Comparison of ENCODE assay signal across 8 mouse cellular contexts in genomic region chr8:88646837-88647778, GRCm38 (mm10). TPM values are rescaled to one million over a fixed set of nuclear protein-coding genes. Genes with fewer than 3 reads are reported as not detected.
DNase-seq lines count a peak whose midpoint lies in the region; ATAC-seq lines count a peak whose summit lies in the region.

Nod2 (plus strand) TSS chr8:88647315.

- intact Hi-C loops in heart, postnatal 14 days (cut with DNase I) = loop anchor here (5.0 kb wide), 1 partner anchor 50 kb away; the partner anchor contains the start of gene Cyld

- H3K9me3 ChIP-seq in forebrain, embryonic 12.5 days = no peaks in the 10 kb centered on the region

- H3K9ac ChIP-seq in forebrain, embryonic 12.5 days = peak within 1 kb of the TSS; percentile 38

- peak; percentile 53; the same call in 1 of the 2 replicates for ATAC-seq in forebrain, embryonic 12.5 days (ENCODE audit: low FRiP score)
- ATAC-seq in megakaryocyte, adult 5-6 weeks (ENCODE audit: poor library complexity, severe bottlenecking) = peak; percentile 82

- H3K27ac ChIP-seq in forebrain, embryonic 12.5 days = no peak within 1 kb of the TSS

- WGBS in forebrain, embryonic 12.5 days = 8% methylated on average over 33 of the region's 33 CpGs

- peak within 1 kb of the TSS; percentile 70 for H3K4me2 ChIP-seq in forebrain, embryonic 12.5 days

- H3K4me3 ChIP-seq in forebrain, embryonic 12.5 days (replicated peaks) = peak within 1 kb of the TSS; percentile 44

- H3K36me3 ChIP-seq in forebrain, embryonic 12.5 days (replicated peaks) = no peaks in the 10 kb centered on the region

- peaks cover 39% of the 10 kb centered on the region for H3K27me3 ChIP-seq in forebrain, embryonic 12.5 days

- peaks cover 13% of the 10 kb centered on the region for H3K4me1 ChIP-seq in forebrain, embryonic 12.5 days

- peak; percentile 44 for DNase-seq in MEL-GATA-1-ER (ENCODE audit: extremely low read depth, low read depth)
- DNase-seq in c-Kit-positive CD71-negative TER-119-negative erythroid progenitor cells, embryonic 14.5 days (ENCODE audit: low read depth) = peak; percentile 64
- peak; percentile 83 to 86 for DNase-seq in heart, postnatal 14 days
- peak; percentile 92 to 94 for DNase-seq in kidney, postnatal 36 days
- DNase-seq in right cerebral cortex, postnatal 25 days = peak; percentile 42
- DNase-seq in urinary bladder, postnatal 4 days (ENCODE audit: low spot score in 2 of 2) = peak; percentile 74 to 87

RNA-seq across cellular contexts. Expression of gene Nod2, which starts in this region (rescaled TPM):
- 0.11 and 0.13 TPM in 2 replicates for polyA plus RNA-seq in forebrain, embryonic 12.5 days (2016; fragmentation: Nextera tagmentation; extraction: Ambion mirVana)
- 1 to 10 TPM; 1.2 to 1.4 TPM for total RNA-seq in heart, postnatal 14 days (2021)
- total RNA-seq in megakaryocyte, adult 5-6 weeks (2015) = 3.8 and 4.0 TPM in 2 replicates
- total RNA-seq in megakaryocyte, adult 5-6 weeks (2017) = 2.5 and 4.0 TPM in 2 replicates

Comparison
In these comparisons a context has a peak if more than half of its experiments do, and no peak if none do; other contexts are left out.
1. Peak in ATAC-seq, H3K4me3 ChIP-seq, H3K9ac ChIP-seq and H3K4me2 ChIP-seq in forebrain, embryonic 12.5 days; RNA of the gene not detected or under 1 TPM.
2. DNase-seq: peak in every context shown above with its lines; median percentile 93 in kidney, postnatal 36 days; 84 in heart, postnatal 14 days; 80 in urinary bladder, postnatal 4 days; 64 in c-Kit-positive CD71-negative TER-119-negative erythroid progenitor cells, embryonic 14.5 days; 44 in MEL-GATA-1-ER; 42 in right cerebral cortex, postnatal 25 days.